In the genomic region with DNA sequence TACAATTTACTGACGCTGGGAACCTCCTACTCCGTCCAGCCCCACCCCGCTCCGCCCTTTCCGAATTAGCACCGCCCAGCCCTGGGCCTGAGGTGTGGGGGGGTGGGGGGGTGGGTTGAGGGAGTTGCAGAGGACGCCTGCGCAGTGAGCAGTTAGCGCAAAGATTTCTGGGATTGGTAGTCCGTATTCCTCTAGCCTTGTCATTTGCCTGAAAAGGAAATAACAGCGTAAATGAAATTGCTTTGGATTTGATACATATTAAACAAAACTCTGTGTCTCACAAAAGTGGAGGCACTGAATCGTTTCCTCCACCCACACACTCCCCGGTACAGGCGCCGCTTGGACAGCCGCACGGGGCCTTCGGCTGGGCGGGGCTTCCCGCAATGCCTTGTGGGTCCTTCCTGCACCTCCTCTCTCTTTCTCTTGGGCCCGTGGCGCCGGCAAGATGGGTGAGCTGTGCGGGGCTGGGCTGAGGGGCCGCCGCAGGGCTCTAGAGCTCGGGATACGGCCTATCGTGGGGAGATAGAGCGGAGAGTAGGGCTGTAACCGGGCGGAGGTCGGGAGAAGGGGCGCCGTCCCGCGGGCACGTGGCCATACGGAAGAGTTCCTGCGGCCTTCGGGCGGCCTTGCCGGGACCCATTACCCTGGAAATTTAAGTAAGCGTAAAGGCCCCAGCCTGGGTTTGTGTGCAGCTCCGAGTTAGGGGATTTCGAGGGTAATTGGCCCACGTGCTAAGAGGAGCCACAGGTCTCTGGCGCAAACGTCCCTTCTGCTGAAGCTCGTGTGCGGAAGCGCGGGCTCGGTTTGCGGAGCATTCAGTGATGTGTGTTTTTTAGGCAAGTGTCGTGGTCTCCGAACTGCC, we compare ENCODE assay signal across 8 mouse cellular contexts. TPM values are rescaled to one million over a fixed set of nuclear protein-coding genes. Genes with fewer than 3 reads are reported as not detected.
DNase-seq lines count a peak whose midpoint lies in the region; ATAC-seq and TF ChIP-seq lines count a peak whose summit lies in the region.

A gene (plus strand): TSS at position 208 of the 862 bp plus-strand sequence.

- TF ChIP-seq CTCF in cortical plate, adult 2 months (IDR thresholded peaks at IDR 0.05; ENCODE audit: extremely low read depth, insufficient read depth, low read length): no peak

- H3K4me3 ChIP-seq in cortical plate, adult 2 months (ENCODE audit: insufficient read depth, low read length): peak within 1 kb of the TSS; percentile 84
- peak within 1 kb of the TSS; percentile 96 for H3K4me3 ChIP-seq in megakaryocyte, embryonic 14.5 days (replicated peaks)

- peaks cover 31% of the 10 kb centered on the region for H3K36me3 ChIP-seq in megakaryocyte, embryonic 14.5 days (replicated peaks; ENCODE audit: low read length)

- H3K9me3 ChIP-seq in megakaryocyte, embryonic 14.5 days: no peaks in the 10 kb centered on the region

- TF ChIP-seq POLR2A in cortical plate, adult 2 months (IDR thresholded peaks at IDR 0.05; ENCODE audit: extremely low read depth, insufficient read depth, low read length): peak; percentile 83

- H3K27ac ChIP-seq in cortical plate, adult 2 months (ENCODE audit: insufficient read depth, low read length): peak within 1 kb of the TSS; percentile 99

- ATAC-seq in activated CD4-positive, CD25-positive, alpha-beta regulatory T cell, adult 4 months: peak; percentile 87

- DNase-seq in gastrocnemius, adult 8-10 months (ENCODE audit: low spot score in 2 of 2): peak; percentile 83 to 84
- DNase-seq in hindlimb bud, embryonic 11.5 days (ENCODE audit: extremely low spot score, low read depth, low spot score): peak; percentile 95
- DNase-seq in left cerebral cortex, adult 8-10 months (ENCODE audit: low spot score in 2 of 2): peak; percentile 84 to 86
- DNase-seq in right cerebral cortex, postnatal 10 days (ENCODE audit: low spot score in 2 of 2): peak; percentile 90
- peak; percentile 88 for DNase-seq in urinary bladder, postnatal 25 days (ENCODE audit: low spot score)

- no peaks in the 10 kb centered on the region; the same call in 1 of the 2 replicates for H3K4me1 ChIP-seq in cortical plate, adult 2 months (ENCODE audit: control insufficient read depth, insufficient read depth, low read length)
- H3K4me1 ChIP-seq in megakaryocyte, embryonic 14.5 days: no peaks in the 10 kb centered on the region; the same call in 1 of the 2 replicates

- no peaks in the 10 kb centered on the region for H3K27me3 ChIP-seq in megakaryocyte, embryonic 14.5 days (replicated peaks)

RNA-seq across cellular contexts. Expression of the gene that starts here (rescaled TPM):
- 1,000 to 10,000 TPM; 1,258 to 1,308 TPM for polyA plus RNA-seq in activated CD4-positive, CD25-positive, alpha-beta regulatory T cell, adult 4 months (2017; shearing (Covaris generic))
- 586 and 626 TPM in 2 replicates for polyA plus RNA-seq in cortical plate, adult 2 months (2012; rRNA removed)
- 100 to 1,000 TPM; 134 to 205 (median 165) TPM for total RNA-seq in gastrocnemius, adult 8-10 months (2022)
- 100 to 1,000 TPM; 163 to 269 (median 221) TPM for total RNA-seq in left cerebral cortex, adult 8-10 months (2022)
- 299 and 3,083 TPM in 2 replicates for polyA plus RNA-seq in megakaryocyte, embryonic 14.5 days (2012; ENCODE audit: insufficient read depth, low replicate concordance)

Comparison
In these comparisons a context has a peak if more than half of its experiments do, and no peak if none do; other contexts are left out.
1. Peak in every context shown above with its lines: DNase-seq, ATAC-seq, H3K4me3 ChIP-seq and H3K27ac ChIP-seq.